In genomic region chr13:68707296-68707747, GRCm38 (mm10) we compare ENCODE assay signal across 10 mouse cellular contexts.
DNase-seq lines count a peak whose midpoint lies in the region; ATAC-seq lines count a peak whose summit lies in the region.
"Had no signal": no experiment of that assay in that cellular context is flagged by ENCODE, and none has a peak within 500 bp of the region (broad histone marks: within the 10 kb centered on the region; RNA-seq: fewer than 3 reads in every experiment).

No protein-coding gene starts in this region.

- no peak overlapping the region for H3K4me3 ChIP-seq in midbrain, embryonic 12.5 days
- no peak overlapping the region for H3K4me3 ChIP-seq in midbrain, embryonic 10.5 days
- H3K4me3 ChIP-seq: embryonic facial prominence, embryonic 15.5 days; limb, embryonic 13.5 days had no signal

- no peaks in the 10 kb centered on the region for H3K36me3 ChIP-seq in midbrain, embryonic 12.5 days
- no peaks in the 10 kb centered on the region for H3K36me3 ChIP-seq in midbrain, embryonic 10.5 days
- H3K36me3 ChIP-seq: embryonic facial prominence, embryonic 15.5 days had no signal

- no peaks in the 10 kb centered on the region for H3K9me3 ChIP-seq in midbrain, embryonic 12.5 days
- no peaks in the 10 kb centered on the region for H3K9me3 ChIP-seq in midbrain, embryonic 10.5 days (replicated peaks)
- H3K9me3 ChIP-seq: embryonic facial prominence, embryonic 15.5 days; limb, embryonic 13.5 days had no signal

- no peak overlapping the region for H3K27ac ChIP-seq in midbrain, embryonic 12.5 days (replicated peaks)
- H3K27ac ChIP-seq in midbrain, embryonic 10.5 days (replicated peaks), result no peak overlapping the region
- H3K27ac ChIP-seq: embryonic facial prominence, embryonic 15.5 days; limb, embryonic 13.5 days had no signal

- H3K9ac ChIP-seq in midbrain, embryonic 12.5 days (replicated peaks), result no peak overlapping the region
- H3K9ac ChIP-seq: embryonic facial prominence, embryonic 15.5 days; limb, embryonic 13.5 days had no signal

- H3K4me2 ChIP-seq in midbrain, embryonic 12.5 days (replicated peaks), result no peak overlapping the region
- H3K4me2 ChIP-seq: embryonic facial prominence, embryonic 15.5 days; limb, embryonic 13.5 days had no signal

- DNase-seq in midbrain, embryonic 10.5 days (ENCODE audit: low spot score), result no peak
- DNase-seq in cerebellum, postnatal 10 days, result peak; percentile 92
- DNase-seq in layer of hippocampus, postnatal 10 days (ENCODE audit: low spot score in 2 of 2), result peak; percentile 57 to 70
- DNase-seq in right cerebral cortex, adult 18-20 months, result peak; percentile 77
- no peak for DNase-seq in urinary bladder, postnatal 4 days (ENCODE audit: low spot score in 2 of 2)
- DNase-seq in MN1 (ENCODE audit: low spot score), result no peak

- 88% methylated on average over 6 of the region's 6 CpGs for WGBS in midbrain, embryonic 12.5 days
- 87% methylated on average over 6 of the region's 6 CpGs for WGBS in midbrain, embryonic 10.5 days

- peak; percentile 27; the same call in 1 of the 2 replicates for ATAC-seq in midbrain, embryonic 12.5 days (ENCODE audit: low FRiP score, low read depth)
- ATAC-seq in activated CD4-positive, CD25-positive, alpha-beta regulatory T cell, adult 4 months, result no peak

- H3K27me3 ChIP-seq in midbrain, embryonic 12.5 days, result no peaks in the 10 kb centered on the region
- no peaks in the 10 kb centered on the region for H3K27me3 ChIP-seq in midbrain, embryonic 10.5 days (ENCODE audit: low read depth, poor library complexity, severe bottlenecking)
- H3K27me3 ChIP-seq: embryonic facial prominence, embryonic 15.5 days; limb, embryonic 13.5 days had no signal

- H3K4me1 ChIP-seq in midbrain, embryonic 12.5 days, result no peaks in the 10 kb centered on the region
- no peaks in the 10 kb centered on the region for H3K4me1 ChIP-seq in midbrain, embryonic 10.5 days
- H3K4me1 ChIP-seq: embryonic facial prominence, embryonic 15.5 days; limb, embryonic 13.5 days had no signal

Comparison
In these comparisons a context has a peak if more than half of its experiments do, and no peak if none do; other contexts are left out.
1. DNase-seq: peak in cerebellum, postnatal 10 days (2 of 2), layer of hippocampus, postnatal 10 days (2 of 2) and right cerebral cortex, adult 18-20 months (single experiment); none in midbrain, embryonic 10.5 days (single experiment), urinary bladder, postnatal 4 days (0 of 2) and MN1 (single experiment).